ENCODE assay signal across 8 mouse cellular contexts in the genomic region with DNA sequence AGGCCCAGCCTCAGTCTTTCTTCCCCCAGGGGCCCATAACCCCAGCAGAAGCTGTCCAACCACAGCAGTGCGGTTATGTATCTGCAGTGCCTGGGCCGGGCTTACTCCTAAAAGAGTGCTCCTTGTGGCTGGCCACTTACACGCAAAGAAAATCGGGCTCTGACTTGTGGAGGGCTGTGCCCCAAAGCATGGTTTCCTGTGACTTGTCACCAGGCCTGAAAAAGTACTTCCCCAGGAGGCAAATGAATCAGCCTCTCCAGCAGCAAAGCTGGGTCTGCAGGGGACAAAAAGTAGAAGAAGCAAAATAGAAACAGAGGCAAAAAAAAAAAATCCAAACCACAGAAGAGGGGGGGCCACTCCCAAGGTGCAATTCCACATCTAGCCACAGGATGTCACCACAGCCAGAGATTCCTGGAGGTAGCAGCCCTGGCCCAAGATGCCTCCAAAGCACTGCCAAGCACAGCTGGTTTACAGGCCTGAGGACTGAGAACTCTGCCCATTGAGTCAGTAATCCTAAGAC. TPM values are rescaled to one million over a fixed set of nuclear protein-coding genes. Genes with fewer than 3 reads are reported as not detected.
DNase-seq lines count a peak whose midpoint lies in the region; ATAC-seq and TF ChIP-seq lines count a peak whose summit lies in the region.

No protein-coding gene starts in this region.

- ATAC-seq in kidney, embryonic 15.5 days (replicated peaks; ENCODE audit: low FRiP score): no peak
- peak; percentile 71 for ATAC-seq in inflammation-experienced regulatory T-cells, adult 6 months
- no peak for ATAC-seq in midbrain, embryonic 14.5 days (ENCODE audit: low FRiP score, low TSS enrichment)

- no peak overlapping the region for H3K9ac ChIP-seq in kidney, embryonic 15.5 days
- H3K9ac ChIP-seq in midbrain, embryonic 14.5 days (replicated peaks; ENCODE audit: low read length): no peak overlapping the region

- H3K4me1 ChIP-seq in kidney, embryonic 15.5 days: peaks cover 14% of the 10 kb centered on the region
- peaks cover 6% of the 10 kb centered on the region for H3K4me1 ChIP-seq in midbrain, embryonic 14.5 days (ENCODE audit: control insufficient read depth, insufficient read depth, low read length)
- peaks cover 23% of the 10 kb centered on the region; the same call in 1 of the 2 replicates for H3K4me1 ChIP-seq in spleen, adult 2 months (ENCODE audit: control insufficient read depth, insufficient read depth, insufficient read length)

- no peak overlapping the region for H3K27ac ChIP-seq in kidney, embryonic 15.5 days
- no peak overlapping the region for H3K27ac ChIP-seq in midbrain, embryonic 14.5 days (replicated peaks; ENCODE audit: low read depth, low read length)
- peak overlapping the region; percentile 26 for H3K27ac ChIP-seq in spleen, adult 2 months (ENCODE audit: insufficient read depth, low read length)

- DNase-seq in kidney, adult 11 months: peak; percentile 56
- peak; percentile 43 for DNase-seq in cerebellum, adult 9-11 months
- peak; percentile 45 to 71 for DNase-seq in frontal cortex, postnatal 14 days (ENCODE audit: low spot score in 2 of 2)
- peak; percentile 59 to 68 for DNase-seq in left cerebral cortex, postnatal 36 days (ENCODE audit: low spot score in 2 of 2)
- peak; percentile 87 for DNase-seq in midbrain, embryonic 14.5 days
- peak; percentile 61 to 73 for DNase-seq in spleen, adult 2 months (ENCODE audit: low read depth in 1 of 2, low spot score in 2 of 2)

- H3K9me3 ChIP-seq in kidney, embryonic 15.5 days (replicated peaks): no peaks in the 10 kb centered on the region
- H3K9me3 ChIP-seq in midbrain, embryonic 14.5 days (ENCODE audit: control insufficient read depth, low read length): no peaks in the 10 kb centered on the region

- no peak overlapping the region for H3K4me3 ChIP-seq in kidney, embryonic 15.5 days (replicated peaks)
- H3K4me3 ChIP-seq in midbrain, embryonic 14.5 days (replicated peaks; ENCODE audit: low read depth, low read length): no peak overlapping the region
- no peak overlapping the region for H3K4me3 ChIP-seq in spleen, adult 2 months (ENCODE audit: extremely low read depth, insufficient read depth, insufficient read length)

- no peaks in the 10 kb centered on the region for H3K36me3 ChIP-seq in kidney, embryonic 15.5 days
- H3K36me3 ChIP-seq in midbrain, embryonic 14.5 days (ENCODE audit: control insufficient read depth, insufficient read depth, low read length): no peaks in the 10 kb centered on the region
- no peaks in the 10 kb centered on the region for H3K36me3 ChIP-seq in spleen, adult 2 months (ENCODE audit: control insufficient read depth, insufficient read depth, low read length)

- intact Hi-C loops in left cerebral cortex, postnatal 36 days (cut with DNase I): loop anchor here (5.0 to 10.0 kb wide), 2 partner anchors 77 to 159 kb away; partner anchors contain the start of gene Glce

- H3K4me2 ChIP-seq in kidney, embryonic 15.5 days: no peak overlapping the region
- H3K4me2 ChIP-seq in midbrain, embryonic 14.5 days (ENCODE audit: low read length): no peak overlapping the region

- peak; percentile 66; the same call in 1 of the 2 replicates for TF ChIP-seq CTCF in spleen, adult 2 months (IDR thresholded peaks at IDR 0.05; ENCODE audit: extremely low read depth, insufficient read depth, insufficient read length, insufficient replicate concordance)

- 41% methylated on average over 4 of the region's 4 CpGs for WGBS in kidney, embryonic 15.5 days
- WGBS in midbrain, embryonic 14.5 days: 44% methylated on average over 4 of the region's 4 CpGs
- 4% methylated on average over 4 of the region's 4 CpGs for WGBS in spleen, adult 2 months

- no peaks in the 10 kb centered on the region for H3K27me3 ChIP-seq in kidney, embryonic 15.5 days
- H3K27me3 ChIP-seq in midbrain, embryonic 14.5 days (ENCODE audit: control insufficient read depth, insufficient read depth, low read length): no peaks in the 10 kb centered on the region
- no peaks in the 10 kb centered on the region for H3K27me3 ChIP-seq in spleen, adult 2 months (ENCODE audit: control insufficient read depth, insufficient read depth, low read length)

- TF ChIP-seq POLR2A in spleen, adult 2 months (IDR thresholded peaks at IDR 0.05; ENCODE audit: low read depth, low read length): no peak

RNA-seq across cellular contexts. Expression of gene Kif23, which starts 18.9 kb away (rescaled TPM):
- polyA plus RNA-seq in kidney, embryonic 15.5 days (2015; fragmentation: Nextera tagmentation; extraction: Ambion mirVana): 123 and 127 TPM in 2 replicates
- polyA plus RNA-seq in inflammation-experienced regulatory T-cells, adult 6 months (2017; shearing (Covaris generic)): 10 to 100 TPM in 2 of 3 experiments, 1 to 10 TPM in 1; 4.9 to 91.0 (median 14.7) TPM
- total RNA-seq in left cerebral cortex, postnatal 36 days (2021): 1 to 10 TPM; 2.6 to 3.6 TPM
- polyA plus RNA-seq in midbrain, embryonic 14.5 days (2014; fragmentation: Nextera tagmentation; extraction: Ambion mirVana): 9.6 and 26.3 TPM in 2 replicates
- 4.6 and 4.7 TPM in 2 replicates for polyA plus RNA-seq in spleen, adult 2 months (2012; rRNA removed)

RNA-seq across cellular contexts. Expression of gene Rplp1, which starts 51.1 kb away (rescaled TPM):
- polyA plus RNA-seq in kidney, embryonic 15.5 days (2015; fragmentation: Nextera tagmentation; extraction: Ambion mirVana): 1,379 and 1,393 TPM in 2 replicates
- polyA plus RNA-seq in inflammation-experienced regulatory T-cells, adult 6 months (2017; shearing (Covaris generic)): 1,000 to 10,000 TPM; 2,175 to 3,618 (median 3,142) TPM
- total RNA-seq in left cerebral cortex, postnatal 36 days (2021): 1,000 to 10,000 TPM; 1,300 to 1,479 TPM
- polyA plus RNA-seq in midbrain, embryonic 14.5 days (2014; fragmentation: Nextera tagmentation; extraction: Ambion mirVana): 935 and 1,231 TPM in 2 replicates
- 10,671 and 13,207 TPM in 2 replicates for polyA plus RNA-seq in spleen, adult 2 months (2012; rRNA removed)
